Mouse (Mus musculus) CH12.LX (cell line): ENCODE measurements around the gene Senp1. TPM values are rescaled to one million over a fixed set of nuclear protein-coding genes. Genes with fewer than 3 reads are reported as not detected.

ENCODE experiments used
- DNase-seq: peaks from one replicate; pipeline ENCODE4 v3.0.0-alpha.2; 2013; ENCODE audit errors: extremely low read depth
- H3K27ac ChIP-seq: 2 replicates; pipeline ENCODE4 v1.5.1; 2012; ENCODE audit warnings: low read depth, mild to moderate bottlenecking, control low read depth, moderate library complexity; ENCODE audit not compliant: insufficient read depth
- H3K27me3 ChIP-seq: replicated peaks from 2 replicates; pipeline ENCODE3; 2012; ENCODE audit warnings: inconsistent platforms
- H3K36me3 ChIP-seq, 2 experiments: replicated peaks in 1 of 2; 2 replicates each; pipeline versions ENCODE3 to v1.6.1; 2012; ENCODE audit warnings: inconsistent platforms in 1 of 2, low read length in 1 of 2, mild to moderate bottlenecking in 1 of 2, mixed read lengths in 1 of 2, moderate library complexity in 1 of 2; ENCODE audit not compliant: control insufficient read depth in 1 of 2, insufficient read depth in 1 of 2
- H3K4me1 ChIP-seq, 2 experiments: 2 replicates each; pipeline ENCODE4 v1.6.1; 2012; ENCODE audit warnings: inconsistent platforms in 1 of 2, moderate library complexity in 1 of 2; ENCODE audit not compliant: insufficient read depth in 2 of 2, control insufficient read depth in 1 of 2
- H3K4me2 ChIP-seq: 2 replicates; pipeline ENCODE4 v1.6.1; 2012; ENCODE audit warnings: low read depth, mild to moderate bottlenecking, control low read depth; ENCODE audit not compliant: poor library complexity, insufficient read depth, severe bottlenecking
- H3K4me3 ChIP-seq, 3 experiments: fragments of 150-350 bp in 1 of 3; sonication (generic) in 1 of 3; replicated peaks in 1 of 3; 2 replicates each; pipeline versions ENCODE3 to v1.5.1; 2011 to 2012; ENCODE audit warnings: low read depth in 2 of 3, low read length in 2 of 3, mild to moderate bottlenecking in 2 of 3, moderate library complexity in 2 of 3, control low read depth in 1 of 3, improper control_type of control experiment in 1 of 3, inconsistent platforms in 1 of 3, mixed read lengths in 1 of 3; ENCODE audit not compliant: poor library complexity in 1 of 3
- H3K79me2 ChIP-seq: replicated peaks from 2 replicates; pipeline ENCODE4 v1.6.1; 2012; ENCODE audit warnings: mild to moderate bottlenecking, moderate library complexity; ENCODE audit not compliant: control insufficient read depth, poor library complexity, insufficient read depth, severe bottlenecking; ENCODE audit errors: extremely low read depth
- H3K9ac ChIP-seq: 2 replicates; pipeline ENCODE4 v1.6.1; 2012; ENCODE audit warnings: low read depth, mild to moderate bottlenecking, control low read depth, moderate library complexity; ENCODE audit not compliant: insufficient read depth
- H3K9me3 ChIP-seq: replicated peaks from 2 replicates; pipeline ENCODE3; 2012; ENCODE audit warnings: low read length, inconsistent platforms, mixed read lengths
- CHD1 ChIP-seq: IDR thresholded peaks from 2 replicates; pipeline ENCODE4 v1.6.1; 2012; ENCODE audit warnings: low read depth, low read length, improper control_type of control experiment, inconsistent platforms
- CTCF ChIP-seq, 2 experiments: IDR thresholded peaks in 1 of 2; conservative IDR thresholded peaks in 1 of 2; 2 replicates each; pipeline ENCODE4 v1.5.1; 2011 to 2012; ENCODE audit warnings: low read depth in 2 of 2, low read length in 2 of 2, improper control_type of control experiment in 1 of 2, inconsistent platforms in 1 of 2, mild to moderate bottlenecking in 1 of 2, moderate library complexity in 1 of 2
- ETS1 ChIP-seq: conservative IDR thresholded peaks from 2 replicates; pipeline ENCODE4 v1.6.1; 2012; ENCODE audit warnings: low read depth, mild to moderate bottlenecking, inconsistent platforms, low read length, improper control_type of control experiment, moderate library complexity
- IRF4 ChIP-seq: IDR thresholded peaks from 2 replicates; pipeline ENCODE4 v1.6.1; 2014; ENCODE audit warnings: low read depth, mild to moderate bottlenecking, inconsistent platforms, low read length, improper control_type of control experiment
- JUND ChIP-seq: conservative IDR thresholded peaks from 2 replicates; pipeline ENCODE4 v1.6.1; 2011; ENCODE audit warnings: low read depth, low read length, improper control_type of control experiment
- MYC ChIP-seq: IDR thresholded peaks from 2 replicates; pipeline ENCODE4 v1.6.1; 2011; ENCODE audit warnings: low read depth, mild to moderate bottlenecking, improper control_type of control experiment, low read length
- NRF1 ChIP-seq: IDR thresholded peaks from 2 replicates; pipeline ENCODE4 v1.6.1; 2014; ENCODE audit warnings: low read depth, mild to moderate bottlenecking, inconsistent platforms, low read length, improper control_type of control experiment, moderate library complexity
- RAD21 ChIP-seq: IDR thresholded peaks from 2 replicates; pipeline ENCODE4 v1.6.1; 2011; ENCODE audit warnings: low read depth, mild to moderate bottlenecking, low read length, improper control_type of control experiment, moderate library complexity
- RCOR1 ChIP-seq: conservative IDR thresholded peaks from 2 replicates; pipeline ENCODE4 v1.6.1; 2012; ENCODE audit warnings: low read depth, mild to moderate bottlenecking, inconsistent platforms, low read length, improper control_type of control experiment
- SIN3A ChIP-seq: IDR thresholded peaks from 2 replicates; pipeline ENCODE4 v1.6.1; 2012; ENCODE audit warnings: low read length, improper control_type of control experiment, inconsistent platforms
- ZC3H11A ChIP-seq: IDR thresholded peaks from 2 replicates; pipeline ENCODE4 v1.6.1; 2012; ENCODE audit warnings: low read depth, mild to moderate bottlenecking, inconsistent platforms, low read length, improper control_type of control experiment
- ZMIZ1 ChIP-seq: IDR thresholded peaks from 2 replicates; pipeline ENCODE4 v1.6.1; 2012; ENCODE audit warnings: low read depth, mild to moderate bottlenecking, inconsistent platforms, low read length, improper control_type of control experiment
- dilution Hi-C: fragments of 300-500 bp; cut with MboI; formaldehyde crosslinking; loops from 2 replicates; pipeline ENCODE4 v1.14.3; 2020; ENCODE audit warnings: low sequenced_read_pairs; ENCODE audit not compliant: extremely low pct_unique_long_range_greater_than_20kb, extremely low pct_ligation_motif_present
- in situ Hi-C: fragments of 300-500 bp; cut with MboI; formaldehyde crosslinking; loops from 3 replicates; pipeline ENCODE4 v1.14.3; 2019; ENCODE audit warnings: low sequenced_read_pairs, low pct_ligation_motif_present, low pct_unique_long_range_greater_than_20kb, mixed read lengths
- polyA plus RNA-seq: library from polyadenylated mRNA; unstranded; fragments of >175 nt; gene quantifications from 2 replicates; pipeline ENCODE4 v1.2.1, GENCODE M21; 2012; ENCODE audit warnings: low read depth; ENCODE audit not compliant: insufficient read length
- total RNA-seq, 2 experiments: library from RNA; depleted of rRNA; stranded (reverse); fragments of 300-350 nt in 1 of 2; fragments of >200 nt in 1 of 2; gene quantifications; 2 replicates each; pipeline ENCODE4 v1.2.3; 2012 to 2014

The Senp1 gene
- total and polyA plus RNA-seq, 3 experiments, result 14.9 to 38.5 (median 23.3) TPM

DNA sequence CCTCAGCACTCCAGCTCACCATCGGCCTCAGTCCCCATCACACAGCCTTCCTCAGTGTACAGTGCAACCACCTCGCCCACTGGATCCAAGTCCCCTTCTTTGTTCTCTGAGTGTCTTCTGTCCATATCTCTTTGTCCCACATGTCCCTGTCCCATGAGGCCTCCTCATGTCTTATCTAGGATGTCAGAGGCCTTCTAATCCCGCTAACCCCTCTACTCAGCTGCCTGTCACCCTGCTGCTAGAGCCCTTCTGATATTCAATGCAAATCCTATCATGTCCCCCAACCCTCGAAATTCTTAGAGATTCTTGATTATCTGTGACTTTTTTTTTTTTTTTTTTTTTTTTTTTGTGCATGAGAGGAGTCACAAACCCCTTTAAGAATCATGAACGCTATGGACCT, 22.7 kb upstream of the Senp1 start:
- Histone ChIP-seq H3K4me1 (peaks cover 0 to 6% of the 10 kb centered on the region in 2 experiments; a peak in 1 of 4 replicates), H3K9me3 (no peaks in the 10 kb centered on the region), H3K4me2 (no peak overlapping the region), H3K27ac (no peak overlapping the region), H3K27me3 (no peaks in the 10 kb centered on the region), H3K36me3 (peaks cover 20 to 82% of the 10 kb centered on the region in 2 experiments), H3K9ac (no peak overlapping the region), H3K79me2 (no peaks in the 10 kb centered on the region), H3K4me3 (no peak overlapping the region)
- TF ChIP-seq IRF4, result no peak
- TF ChIP-seq NRF1, result no peak
- no peak for TF ChIP-seq RAD21
- no peak for TF ChIP-seq ZC3H11A
- TF ChIP-seq SIN3A, result no peak
- TF ChIP-seq JUND, result no peak
- no peak for TF ChIP-seq ZMIZ1
- no peak for TF ChIP-seq CTCF (conservative IDR thresholded peaks at IDR 0.05 in 1 of 2, IDR thresholded peaks at IDR 0.05 in 1 of 2; ENCODE audit: low read depth in 2 of 2, low read length in 2 of 2)
- in situ Hi-C loops, result no loop called here
- dilution Hi-C loops, result no loop called here
- DNase-seq, result no peak

DNA sequence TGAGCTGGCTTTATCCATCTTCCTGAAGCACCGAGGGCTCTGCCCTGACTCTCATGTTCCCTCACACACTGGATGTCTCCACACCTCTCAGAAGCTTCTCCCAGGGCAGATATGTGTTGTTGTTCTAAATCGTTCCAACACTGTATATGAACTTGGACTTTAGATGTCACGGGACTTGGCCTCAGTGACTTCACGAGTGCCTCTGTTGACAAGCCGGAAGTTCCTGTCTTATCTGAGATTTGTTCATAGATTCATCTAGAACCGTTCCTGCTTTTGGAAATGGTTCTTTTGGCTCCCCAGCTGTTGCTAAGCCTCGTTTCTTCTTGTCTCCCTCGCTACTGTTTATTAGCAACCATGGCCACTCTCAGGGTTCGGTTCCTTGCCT, 22.2 kb upstream of the Senp1 start:
- H3K4me1 ChIP-seq, result peaks cover 0 to 6% of the 10 kb centered on the region in 2 experiments; a peak in 1 of 4 replicates

DNA sequence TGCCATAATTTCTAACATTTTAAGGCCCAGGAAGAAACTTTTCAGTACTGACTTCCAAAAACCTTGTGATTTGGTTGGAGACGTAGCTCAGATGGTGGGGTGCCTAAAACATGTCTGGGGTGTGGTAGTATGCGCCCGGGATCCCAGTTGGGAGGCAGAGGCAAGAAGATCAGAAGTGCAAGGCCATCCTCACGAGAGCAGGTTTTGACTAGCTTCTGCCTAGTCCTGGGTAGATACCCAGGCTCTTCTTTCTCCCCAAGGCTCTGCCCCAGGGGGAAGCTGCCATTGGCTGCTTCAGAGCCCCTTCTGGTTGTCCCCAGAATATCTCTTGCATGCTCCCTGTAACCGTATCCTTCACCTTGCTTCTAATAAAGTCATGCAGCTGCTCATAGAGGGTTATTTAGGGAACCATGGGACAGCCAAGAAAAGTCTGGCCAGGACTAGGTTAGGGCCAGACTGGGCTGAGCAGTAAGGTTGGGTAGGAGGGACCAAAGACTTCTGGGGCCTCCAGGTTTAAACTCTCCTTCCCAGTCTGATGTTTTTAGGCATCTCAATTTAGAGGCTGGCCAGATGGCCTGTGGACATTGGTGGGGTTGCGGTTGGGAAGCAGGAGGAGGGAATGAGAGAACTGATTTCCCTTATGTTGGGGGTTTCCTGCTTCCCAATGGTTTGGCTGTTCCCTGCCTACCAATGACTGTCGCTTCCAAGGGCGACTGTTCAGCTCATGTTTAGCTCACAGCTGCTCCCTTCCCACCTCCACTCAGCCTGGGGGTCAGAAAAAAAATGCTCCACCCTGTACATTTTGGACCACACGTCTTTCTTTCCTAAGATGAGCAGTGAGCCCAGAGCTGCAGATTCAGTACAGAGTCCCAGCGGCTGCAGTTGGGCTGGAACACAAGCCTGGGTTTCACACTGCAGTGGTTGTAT, 21.6 kb upstream of the Senp1 start:
- dilution Hi-C loops (no loop called here), in situ Hi-C loops (no loop called here)
- DNase-seq, result no peak
- Histone ChIP-seq H3K79me2 (no peaks in the 10 kb centered on the region), H3K27me3 (no peaks in the 10 kb centered on the region), H3K36me3 (peaks cover 11 to 73% of the 10 kb centered on the region in 2 experiments), H3K9ac (no peak overlapping the region), H3K27ac (no peak overlapping the region), H3K4me2 (no peak overlapping the region), H3K4me3 (no peak overlapping the region), H3K4me1 (peaks cover 0 to 6% of the 10 kb centered on the region in 2 experiments; a peak in 2 of 4 replicates), H3K9me3 (no peaks in the 10 kb centered on the region)
- TF ChIP-seq ETS1, result no peak
- TF ChIP-seq MYC, result no peak
- no peak for TF ChIP-seq RCOR1

More for the DNA sequence above, 22.2 kb upstream of the Senp1 start:
- Histone ChIP-seq H3K79me2 (no peaks in the 10 kb centered on the region), H3K4me2 (no peak overlapping the region)
- dilution Hi-C loops, result no loop called here
- TF ChIP-seq CHD1, result no peak
- TF ChIP-seq, all 38 proteins: peak for 0
- H3K4me3 ChIP-seq, result no peak overlapping the region
- H3K9ac ChIP-seq, result no peak overlapping the region
- H3K27me3 ChIP-seq, result no peaks in the 10 kb centered on the region
- DNase-seq, result no peak
- in situ Hi-C loops, result no loop called here
- no peaks in the 10 kb centered on the region for H3K9me3 ChIP-seq
- H3K27ac ChIP-seq, result no peak overlapping the region
- H3K36me3 ChIP-seq, result peaks cover 14 to 79% of the 10 kb centered on the region in 2 experiments
